Mouse (Mus musculus): ENCODE results near the gene Lgr6.

- TF ChIP-seq CTCF (IDR thresholded peaks at IDR 0.05; ENCODE audit: low read depth, low read length) (no peak), GATA1 (IDR thresholded peaks at IDR 0.05; ENCODE audit: borderline replicate concordance, low read length) (no peak), POLR2AphosphoS5 (IDR thresholded peaks at IDR 0.05; ENCODE audit: insufficient replicate concordance, low read depth, low read length) (no peak), GATA2 (IDR thresholded peaks at IDR 0.05; ENCODE audit: borderline replicate concordance, low read depth, low read length) (no peak), TAL1 (conservative IDR thresholded peaks at IDR 0.05; ENCODE audit: low read depth, low read length) (no peak)
Observed at GRCm38 (mm10) chr1:134995437-134995836, 109.6 kb downstream of the Lgr6 start.
